Mouse (Mus musculus): ENCODE results near the gene Dstyk. TPM values are rescaled to one million over a fixed set of nuclear protein-coding genes. Genes with fewer than 3 reads are reported as not detected.
A peak's percentile ranks its signal among the peaks of the same experiment; 100 is the strongest.

Gene Dstyk
- total and polyA plus RNA-seq, 3 experiments: 8.9 to 16.0 (median 14.6) TPM

DNA sequence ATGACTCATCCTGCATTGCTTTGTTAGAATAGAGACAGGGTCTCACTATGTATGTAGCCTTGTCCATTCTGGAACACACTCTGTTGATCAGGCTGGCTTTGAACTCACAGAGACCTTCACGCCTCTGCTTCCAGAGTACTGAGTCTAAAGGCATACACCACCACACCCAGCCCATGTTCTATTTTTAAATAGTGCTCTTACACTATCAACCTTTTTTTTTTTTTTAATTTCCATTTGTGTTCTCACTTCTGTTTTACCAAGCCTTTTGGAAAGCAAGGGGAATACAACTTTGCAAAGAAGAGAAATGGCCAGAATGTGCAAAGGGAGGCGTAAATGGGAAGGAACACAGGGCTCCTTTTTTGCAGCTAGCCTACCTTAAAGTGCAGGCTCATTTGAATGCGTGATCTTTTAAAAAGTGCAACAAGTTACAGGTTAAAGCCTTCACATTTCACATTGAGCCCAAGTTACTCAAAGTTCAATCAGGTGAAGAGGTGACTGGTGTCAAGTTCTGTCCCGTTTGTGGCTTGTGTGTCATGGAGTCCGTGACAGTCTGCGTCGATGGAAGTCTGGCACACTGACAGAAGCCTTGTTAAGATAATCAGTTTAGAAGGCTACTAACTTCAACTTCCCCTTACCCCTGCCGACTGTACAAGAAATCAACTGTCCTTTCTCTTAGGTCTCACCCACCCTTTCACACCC, 962 bp upstream of the Dstyk start:
- 45% methylated on average over 8 of the region's 8 CpGs for WGBS
- H3K4me3 ChIP-seq: peak overlapping the region; percentile 86
- peaks cover 7% of the 10 kb centered on the region for H3K4me1 ChIP-seq (ENCODE audit: control insufficient read depth, insufficient read depth, low read length)
- intact Hi-C loops (cut with DNase I): loop anchor here (2.0 kb wide), 1 partner anchor 20 kb away; no protein-coding TSS in a partner anchor
- peaks cover 13% of the 10 kb centered on the region for H3K36me3 ChIP-seq (ENCODE audit: control insufficient read depth, insufficient read depth, low read length)
- peaks cover 4% of the 10 kb centered on the region for H3K79me2 ChIP-seq (replicated peaks; ENCODE audit: control insufficient read depth, insufficient read depth, low read length)
- H3K9ac ChIP-seq (ENCODE audit: low read depth, low read length): peak overlapping the region; percentile 60
- H3K27me3 ChIP-seq (ENCODE audit: control insufficient read depth, insufficient read depth, low read length): no peaks in the 10 kb centered on the region
- TF ChIP-seq CTCF (IDR thresholded peaks at IDR 0.05): no peak
- TF ChIP-seq POLR2A (IDR thresholded peaks at IDR 0.05; ENCODE audit: insufficient read depth, low read depth, low read length): no peak
- TF ChIP-seq EP300 (IDR thresholded peaks at IDR 0.05; ENCODE audit: insufficient read depth, low read depth, low read length): no peak
- H3K27ac ChIP-seq: peak overlapping the region; percentile 95
- DNase-seq: no peak

DNA sequence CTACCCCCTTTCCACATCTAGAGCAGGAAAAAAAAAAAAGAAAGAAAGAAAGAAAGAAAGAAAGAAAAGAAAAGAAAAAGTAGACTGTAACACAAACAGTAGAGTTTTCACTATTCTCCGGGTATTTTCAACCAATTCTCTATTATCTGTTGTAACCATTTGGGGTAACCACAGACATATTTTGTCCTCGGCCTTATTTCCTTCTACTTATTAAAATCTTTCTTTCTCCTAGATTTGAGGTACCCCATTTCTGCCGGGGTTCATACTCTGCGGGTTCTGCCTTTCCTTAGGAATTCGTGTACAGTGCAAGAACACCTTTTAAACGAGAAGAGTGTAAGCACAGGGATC, 438 bp upstream of the Dstyk start:
- intact Hi-C loops (cut with DNase I): loop anchor here (1.0 to 2.0 kb wide), 3 partner anchors 20 to 60 kb away; partner anchors contain the start of genes Rbbp5 and Tmcc2
- no peak for TF ChIP-seq POLR2A (IDR thresholded peaks at IDR 0.05; ENCODE audit: insufficient read depth, low read depth, low read length)
- TF ChIP-seq EP300 (IDR thresholded peaks at IDR 0.05; ENCODE audit: insufficient read depth, low read depth, low read length): no peak
- TF ChIP-seq CTCF (IDR thresholded peaks at IDR 0.05): no peak
- no peaks in the 10 kb centered on the region for H3K27me3 ChIP-seq (ENCODE audit: control insufficient read depth, insufficient read depth, low read length)
- DNase-seq: no peak
- 13% methylated on average over 6 of the region's 6 CpGs for WGBS
- H3K4me3 ChIP-seq: peak overlapping the region; percentile 86
- H3K27ac ChIP-seq: peak overlapping the region; percentile 95
- peaks cover 13% of the 10 kb centered on the region for H3K36me3 ChIP-seq (ENCODE audit: control insufficient read depth, insufficient read depth, low read length)
- H3K9ac ChIP-seq (ENCODE audit: low read depth, low read length): peak overlapping the region; percentile 85
- peaks cover 4% of the 10 kb centered on the region for H3K79me2 ChIP-seq (replicated peaks; ENCODE audit: control insufficient read depth, insufficient read depth, low read length)
- H3K4me1 ChIP-seq (ENCODE audit: control insufficient read depth, insufficient read depth, low read length): peaks cover 7% of the 10 kb centered on the region

- no peak for DNase-seq
- Histone ChIP-seq H3K36me3 (ENCODE audit: control insufficient read depth, insufficient read depth, low read length) (peaks cover 13% of the 10 kb centered on the region), H3K9ac (ENCODE audit: low read depth, low read length) (no peak overlapping the region), H3K79me2 (replicated peaks; ENCODE audit: control insufficient read depth, insufficient read depth, low read length) (peaks cover 10% of the 10 kb centered on the region), H3K4me1 (ENCODE audit: control insufficient read depth, insufficient read depth, low read length) (peaks cover 7% of the 10 kb centered on the region), H3K27ac (no peak overlapping the region), H3K27me3 (ENCODE audit: control insufficient read depth, insufficient read depth, low read length) (no peaks in the 10 kb centered on the region), H3K4me3 (no peak overlapping the region)
- intact Hi-C loops (cut with DNase I): loop anchor here (5.0 kb wide), 1 partner anchor 53 kb away; no protein-coding TSS in a partner anchor
- TF ChIP-seq POLR2A (IDR thresholded peaks at IDR 0.05; ENCODE audit: insufficient read depth, low read depth, low read length) (no peak), CTCF (IDR thresholded peaks at IDR 0.05) (no peak), EP300 (IDR thresholded peaks at IDR 0.05; ENCODE audit: insufficient read depth, low read depth, low read length) (no peak)
- WGBS: 87% methylated on average over 2 of the region's 2 CpGs
These were observed 2.9 kb downstream of the Dstyk start for GRCm38 (mm10) chr1:132420206-132420605.

- peaks cover 8% of the 10 kb centered on the region for H3K4me1 ChIP-seq (ENCODE audit: control insufficient read depth, insufficient read depth, low read length)
- no peak for TF ChIP-seq POLR2A (IDR thresholded peaks at IDR 0.05; ENCODE audit: insufficient read depth, low read depth, low read length)
- TF ChIP-seq CTCF (IDR thresholded peaks at IDR 0.05): no peak
- no peak for TF ChIP-seq EP300 (IDR thresholded peaks at IDR 0.05; ENCODE audit: insufficient read depth, low read depth, low read length)
- no peaks in the 10 kb centered on the region for H3K27me3 ChIP-seq (ENCODE audit: control insufficient read depth, insufficient read depth, low read length)
- H3K27ac ChIP-seq: no peak overlapping the region
- H3K79me2 ChIP-seq (replicated peaks; ENCODE audit: control insufficient read depth, insufficient read depth, low read length): peaks cover 10% of the 10 kb centered on the region
- 78% methylated on average over 7 of the region's 7 CpGs for WGBS
- peaks cover 16% of the 10 kb centered on the region for H3K36me3 ChIP-seq (ENCODE audit: control insufficient read depth, insufficient read depth, low read length)
- no peak for DNase-seq
- H3K4me3 ChIP-seq: no peak overlapping the region
- intact Hi-C loops (cut with DNase I): loop anchor here (5.0 kb wide), 1 partner anchor 53 kb away; no protein-coding TSS in a partner anchor
- H3K9ac ChIP-seq (ENCODE audit: low read depth, low read length): no peak overlapping the region
These were observed 3.3 kb downstream of the Dstyk start for GRCm38 (mm10) chr1:132420662-132421061.

DNA sequence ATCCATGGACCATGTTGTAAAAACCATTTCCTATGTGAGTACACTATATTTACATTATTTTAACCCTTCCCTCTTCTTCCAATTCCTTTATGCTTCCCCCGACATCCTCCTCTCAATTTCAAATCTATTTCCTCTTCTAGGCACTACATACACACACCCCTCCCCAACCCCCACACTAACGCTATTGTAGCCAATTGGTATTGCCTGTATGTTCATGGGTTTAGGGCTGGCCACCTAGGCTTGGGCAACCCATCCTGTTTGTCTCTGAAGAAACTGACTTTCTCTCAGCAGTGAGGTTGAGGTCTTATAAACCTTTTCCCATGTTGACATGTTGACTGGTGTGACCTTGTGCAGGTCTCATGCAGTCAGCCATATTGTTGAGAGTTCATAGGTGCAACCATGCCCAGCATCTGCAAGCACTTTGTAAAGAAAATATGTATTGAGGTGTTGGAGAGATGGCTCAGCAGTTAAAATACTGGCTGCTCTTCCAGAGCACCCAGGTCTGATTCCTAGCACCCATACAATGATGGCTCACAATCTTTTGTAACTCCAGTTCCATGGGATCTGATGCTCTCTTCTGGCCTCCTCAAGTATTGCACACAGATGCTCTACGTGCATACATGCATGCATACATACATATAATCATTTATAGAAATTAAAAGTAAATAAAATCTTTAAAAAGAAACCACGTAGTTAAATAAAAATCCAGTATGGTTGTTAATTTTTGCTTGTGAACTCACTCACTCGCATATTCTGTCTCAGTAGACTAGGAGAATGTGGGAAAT, 5.7 kb downstream of the Dstyk start:
- peaks cover 10% of the 10 kb centered on the region for H3K79me2 ChIP-seq (replicated peaks; ENCODE audit: control insufficient read depth, insufficient read depth, low read length)
- no peak for DNase-seq
- intact Hi-C loops (cut with DNase I): loop anchor here (5.0 kb wide), 1 partner anchor 56 kb away; no protein-coding TSS in a partner anchor
- H3K9ac ChIP-seq (ENCODE audit: low read depth, low read length): no peak overlapping the region
- H3K4me3 ChIP-seq: no peak overlapping the region
- peaks cover 15% of the 10 kb centered on the region for H3K36me3 ChIP-seq (ENCODE audit: control insufficient read depth, insufficient read depth, low read length)
- H3K27me3 ChIP-seq (ENCODE audit: control insufficient read depth, insufficient read depth, low read length): no peaks in the 10 kb centered on the region
- WGBS: 96% methylated on average over 5 of the region's 5 CpGs
- TF ChIP-seq CTCF (IDR thresholded peaks at IDR 0.05) (peak; percentile 20; the same call in 1 of the 2 replicates), EP300 (IDR thresholded peaks at IDR 0.05; ENCODE audit: insufficient read depth, low read depth, low read length) (no peak), POLR2A (IDR thresholded peaks at IDR 0.05; ENCODE audit: insufficient read depth, low read depth, low read length) (no peak)
- no peak overlapping the region for H3K27ac ChIP-seq
- H3K4me1 ChIP-seq (ENCODE audit: control insufficient read depth, insufficient read depth, low read length): peaks cover 6% of the 10 kb centered on the region

Data from heart, adult 2 months (tissue).